Mouse (Mus musculus): ENCODE measurements around the gene Prkch.

GRCm38 (mm10) chr12:73685875-73686274, 101.3 kb downstream of the Prkch start:
- TF ChIP-seq CTCF (conservative IDR thresholded peaks at IDR 0.05; ENCODE audit: low read length) (no peak), NANOG (IDR thresholded peaks at IDR 0.05; ENCODE audit: borderline replicate concordance, low read length) (no peak)

Measured in E14TG2a.4 (cell line).